Mouse (Mus musculus) thymus, adult 2 months (tissue): ENCODE results near the gene Ap2a2.
"Not testable (repeated sequence)": the region's sequence is repeated elsewhere in the genome, so short reads cannot be mapped to it uniquely, and the experiment has no call there.

Source experiments
- CTCF ChIP-seq: fragments of 200-500 bp; IDR thresholded peaks from 2 replicates; pipeline ENCODE4 v1.5.1; 2012; ENCODE audit warnings: mild to moderate bottlenecking, control low read depth, low read length, moderate library complexity, borderline replicate concordance; ENCODE audit not compliant: control insufficient read depth, poor library complexity, insufficient read depth; ENCODE audit errors: extremely low read depth
- POLR2A ChIP-seq: fragments of 200-500 bp; IDR thresholded peaks from 2 replicates; pipeline ENCODE4 v1.6.1; 2012; ENCODE audit warnings: mild to moderate bottlenecking, low read length, control low read depth, moderate library complexity; ENCODE audit not compliant: control insufficient read depth, poor library complexity, insufficient read depth; ENCODE audit errors: extremely low read depth

GRCm38 (mm10) chr7:141669097-141669496, 107.1 kb downstream of the Ap2a2 start:
- not testable (repeated sequence) for TF ChIP-seq CTCF, POLR2A
